Comparison of ENCODE assay signal across 8 mouse cellular contexts in the genomic region with DNA sequence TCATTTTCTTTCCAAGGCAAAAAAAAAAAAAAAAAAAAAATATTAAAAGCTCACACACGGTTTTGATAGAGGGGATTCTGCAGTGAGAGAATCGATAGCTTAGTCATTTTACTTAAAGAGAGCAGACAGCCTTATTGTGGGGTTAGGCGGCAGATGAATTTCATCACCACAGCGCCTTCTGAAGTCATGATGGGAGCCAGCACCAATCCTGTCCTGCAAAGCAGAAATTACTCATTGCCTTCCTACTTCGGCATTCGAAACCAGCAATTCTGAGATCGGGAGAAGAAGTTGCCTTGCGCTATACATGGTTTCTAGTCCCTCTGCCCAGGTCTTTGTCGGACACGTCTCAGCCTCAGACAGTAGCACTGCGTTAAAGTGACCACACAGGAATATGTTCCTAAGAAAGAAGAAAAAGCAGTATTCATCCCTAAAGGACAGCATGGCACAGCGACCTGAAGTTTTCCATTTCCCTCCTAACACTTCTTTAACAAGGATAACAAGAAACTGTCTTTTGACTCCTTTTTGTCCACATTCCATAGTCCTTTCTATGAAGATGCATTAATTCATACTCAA.
A peak's percentile ranks its signal among the peaks of the same experiment; 100 is the strongest.
DNase-seq lines count a peak whose midpoint lies in the region; ATAC-seq and TF ChIP-seq lines count a peak whose summit lies in the region.

No protein-coding gene starts in this region.

- no peaks in the 10 kb centered on the region for H3K36me3 ChIP-seq in heart, embryonic 12.5 days
- no peaks in the 10 kb centered on the region for H3K36me3 ChIP-seq in neural tube, embryonic 15.5 days

- peak; percentile 22 to 35 for DNase-seq in left cerebral cortex, adult 2 months (ENCODE audit: extremely low spot score in 1 of 2, low spot score in 2 of 2)
- DNase-seq in left cerebral cortex, adult 11 months (ENCODE audit: low spot score) = no peak
- DNase-seq in cerebellum, postnatal 36 days = peak; percentile 26 to 50
- DNase-seq in kidney, postnatal 10 days = peak; percentile 40
- peak; percentile 27 for DNase-seq in lung, adult 2 months

- peak overlapping the region; percentile 61 for H3K9ac ChIP-seq in heart, embryonic 12.5 days
- H3K9ac ChIP-seq in neural tube, embryonic 15.5 days (replicated peaks) = peak overlapping the region; percentile 71

- peak overlapping the region; percentile 68 for H3K4me3 ChIP-seq in left cerebral cortex, adult 2 months
- H3K4me3 ChIP-seq in heart, embryonic 12.5 days = peak overlapping the region; percentile 54
- H3K4me3 ChIP-seq in lung, adult 2 months (replicated peaks; ENCODE audit: extremely low read depth, low read depth, low read length) = peak overlapping the region; percentile 87
- peak overlapping the region; percentile 68 for H3K4me3 ChIP-seq in neural tube, embryonic 15.5 days (replicated peaks)

- H3K4me1 ChIP-seq in heart, embryonic 12.5 days (replicated peaks) = peaks cover 7% of the 10 kb centered on the region
- H3K4me1 ChIP-seq in lung, adult 2 months (ENCODE audit: control insufficient read depth, insufficient read depth, low read length) = peaks cover 6% of the 10 kb centered on the region; the same call in 1 of the 2 replicates
- peaks cover 41% of the 10 kb centered on the region for H3K4me1 ChIP-seq in neural tube, embryonic 15.5 days

- no peaks in the 10 kb centered on the region for H3K9me3 ChIP-seq in heart, embryonic 12.5 days (replicated peaks)
- no peaks in the 10 kb centered on the region for H3K9me3 ChIP-seq in neural tube, embryonic 15.5 days (replicated peaks)

- TF ChIP-seq POLR2A in lung, adult 2 months (IDR thresholded peaks at IDR 0.05; ENCODE audit: borderline replicate concordance, extremely low read depth, low read depth, low read length) = no peak

- no peaks in the 10 kb centered on the region for H3K27me3 ChIP-seq in heart, embryonic 12.5 days (replicated peaks)
- no peaks in the 10 kb centered on the region for H3K27me3 ChIP-seq in neural tube, embryonic 15.5 days (replicated peaks)

- ATAC-seq in heart, embryonic 12.5 days (ENCODE audit: insufficient number of reproducible peaks, low FRiP score) = no peak
- ATAC-seq in neural tube, embryonic 15.5 days (ENCODE audit: low FRiP score) = peak; percentile 13
- ATAC-seq in CD4-positive, CD25-positive, alpha-beta regulatory T cell, adult 4 months = no peak

- WGBS in heart, embryonic 12.5 days = 24% methylated on average over 12 of the region's 12 CpGs
- WGBS in lung, adult 2 months = 21% methylated on average over 12 of the region's 12 CpGs
- WGBS in neural tube, embryonic 15.5 days = 13% methylated on average over 12 of the region's 12 CpGs

- H3K27ac ChIP-seq in left cerebral cortex, adult 2 months = peak overlapping the region; percentile 81
- H3K27ac ChIP-seq in heart, embryonic 12.5 days (ENCODE audit: poor library complexity, severe bottlenecking) = no peak overlapping the region
- peak overlapping the region; percentile 96 for H3K27ac ChIP-seq in neural tube, embryonic 15.5 days (replicated peaks)

- no peak for TF ChIP-seq CTCF in left cerebral cortex, adult 2 months (IDR thresholded peaks at IDR 0.05)
- no peak for TF ChIP-seq CTCF in lung, adult 2 months (IDR thresholded peaks at IDR 0.05; ENCODE audit: insufficient read depth, low read length)

- intact Hi-C loops in left cerebral cortex, adult 2 months (cut with DNase I) = loop anchor here (2.0 to 10.0 kb wide), 4 partner anchors 51 to 207 kb away; no protein-coding TSS in a partner anchor

- peak overlapping the region; percentile 84 for H3K4me2 ChIP-seq in heart, embryonic 12.5 days
- H3K4me2 ChIP-seq in neural tube, embryonic 15.5 days = peak overlapping the region; percentile 83
